Mouse (Mus musculus) heart, adult 2 months (tissue): ENCODE data around the gene Extl1. TPM values are rescaled to one million over a fixed set of nuclear protein-coding genes. Genes with fewer than 3 reads are reported as not detected.

ENCODE experiments used
- DNase-seq, 2 experiments: peaks; one replicate each; pipeline ENCODE4 v3.0.0; 2021
- H3K27ac ChIP-seq: fragments of 200-600 bp; 2 replicates; pipeline ENCODE4 v1.8.1; 2022
- H3K27me3 ChIP-seq: fragments of 200-500 bp; 2 replicates; pipeline ENCODE4 v1.6.1; 2012; ENCODE audit warnings: mild to moderate bottlenecking, low read length, inconsistent platforms, mixed read lengths; ENCODE audit not compliant: control insufficient read depth, insufficient read depth
- H3K36me3 ChIP-seq: fragments of 200-500 bp; 2 replicates; pipeline ENCODE4 v1.6.1; 2012; ENCODE audit warnings: low read length, inconsistent platforms; ENCODE audit not compliant: control insufficient read depth, insufficient read depth
- H3K4me1 ChIP-seq: fragments of 200-500 bp; 2 replicates; pipeline ENCODE4 v1.6.1; 2011; ENCODE audit warnings: low read length; ENCODE audit not compliant: control insufficient read depth, insufficient read depth
- H3K4me3 ChIP-seq: fragments of 200-600 bp; 2 replicates; pipeline ENCODE4 v1.8.1; 2022
- H3K79me2 ChIP-seq: fragments of 200-500 bp; replicated peaks from 2 replicates; pipeline ENCODE4 v1.6.1; 2012; ENCODE audit warnings: mild to moderate bottlenecking, inconsistent platforms, low read length, moderate library complexity, mixed read lengths; ENCODE audit not compliant: control insufficient read depth, insufficient read depth
- H3K9ac ChIP-seq: fragments of 200-500 bp; 2 replicates; pipeline ENCODE4 v1.6.1; 2012; ENCODE audit warnings: low read depth, mild to moderate bottlenecking, control low read depth, inconsistent platforms, low read length, mixed read lengths
- CTCF ChIP-seq: fragments of 200-600 bp; IDR thresholded peaks from 2 replicates; pipeline ENCODE4 v1.8.1; 2022; ENCODE audit warnings: antibody characterized with exemption, mild to moderate bottlenecking, moderate library complexity
- EP300 ChIP-seq: fragments of 200-500 bp; IDR thresholded peaks from 2 replicates; pipeline ENCODE4 v1.6.1; 2011; ENCODE audit warnings: low read depth, low read length, control low read depth; ENCODE audit not compliant: insufficient read depth
- POLR2A ChIP-seq: fragments of 200-500 bp; IDR thresholded peaks from 2 replicates; pipeline ENCODE4 v1.6.1; 2011; ENCODE audit warnings: mild to moderate bottlenecking, low read depth, low read length, control low read depth; ENCODE audit not compliant: insufficient read depth
- WGBS: fragments of 180-500 bp; shearing (Covaris S2); methylation state at CpG from one replicate; pipeline ENCODE4 v1.1.7; 2018; 5-methylcytosine and 5-hydroxymethylcytosine counted together
- intact Hi-C: fragments of 180-260 bp; cut with DNase I; formaldehyde crosslinking; loops from one replicate; pipeline ENCODE4 v1.15.1; 2025
- polyA plus RNA-seq: library from polyadenylated mRNA; depleted of rRNA; stranded (reverse); fragments of >200 nt; gene quantifications from 2 replicates; pipeline ENCODE4 v1.2.3, GENCODE M21; 2012
- total RNA-seq, 2 experiments: library from RNA; stranded (reverse); gene quantifications; 2 replicates each; pipeline ENCODE4 v1.2.3; 2021

Gene Extl1
- total and polyA plus RNA-seq, 3 experiments: 18.0 to 23.7 (median 19.6) TPM

GRCm38 (mm10) chr4:134359649-134360048 is 24.0 kb downstream of the Extl1 start:
- no peak overlapping the region for H3K9ac ChIP-seq
- no peak for DNase-seq
- no peaks in the 10 kb centered on the region for H3K27me3 ChIP-seq
- no peaks in the 10 kb centered on the region for H3K79me2 ChIP-seq
- TF ChIP-seq EP300 (no peak), POLR2A (no peak), CTCF (no peak)
- WGBS: 87% methylated on average over 6 of the region's 6 CpGs
- H3K4me3 ChIP-seq: no peak overlapping the region
- no peaks in the 10 kb centered on the region for H3K36me3 ChIP-seq
- H3K4me1 ChIP-seq: peaks cover 9% of the 10 kb centered on the region
- intact Hi-C loops: loop anchor here (5.0 kb wide), 1 partner anchor 97 kb away; no protein-coding TSS in a partner anchor
- H3K27ac ChIP-seq: no peak overlapping the region

- Histone ChIP-seq H3K4me1 (peaks cover 9% of the 10 kb centered on the region), H3K79me2 (no peaks in the 10 kb centered on the region), H3K4me3 (no peak overlapping the region), H3K27ac (no peak overlapping the region), H3K27me3 (no peaks in the 10 kb centered on the region), H3K9ac (no peak overlapping the region), H3K36me3 (no peaks in the 10 kb centered on the region)
- 50% methylated on average over 17 of the region's 17 CpGs for WGBS
- intact Hi-C loops: loop anchor here (2.0 to 5.0 kb wide), 2 partner anchors 65 to 95 kb away; no protein-coding TSS in a partner anchor
- TF ChIP-seq EP300 (no peak), POLR2A (no peak), CTCF (no peak)
- DNase-seq: no peak
Observed at GRCm38 (mm10) chr4:134357461-134357771, 26.2 kb downstream of the Extl1 start.

GRCm38 (mm10) chr4:134356591-134357460 is 26.8 kb downstream of the Extl1 start:
- H3K79me2 ChIP-seq: no peaks in the 10 kb centered on the region
- 23% methylated on average over 22 of the region's 22 CpGs for WGBS
- no peaks in the 10 kb centered on the region for H3K36me3 ChIP-seq
- H3K4me3 ChIP-seq: no peak overlapping the region
- DNase-seq: peak; percentile 69 to 81
- peak; percentile 100 for TF ChIP-seq CTCF
- peak; percentile 42; the same call in 1 of the 2 replicates for TF ChIP-seq EP300
- TF ChIP-seq POLR2A: no peak
- intact Hi-C loops: loop anchor here (1.0 to 5.0 kb wide), 3 partner anchors 42 to 95 kb away; partner anchors contain the start of gene Trim63
- H3K9ac ChIP-seq: no peak overlapping the region
- no peaks in the 10 kb centered on the region for H3K27me3 ChIP-seq
- peaks cover 9% of the 10 kb centered on the region for H3K4me1 ChIP-seq
- peak overlapping the region; percentile 47 for H3K27ac ChIP-seq

DNA sequence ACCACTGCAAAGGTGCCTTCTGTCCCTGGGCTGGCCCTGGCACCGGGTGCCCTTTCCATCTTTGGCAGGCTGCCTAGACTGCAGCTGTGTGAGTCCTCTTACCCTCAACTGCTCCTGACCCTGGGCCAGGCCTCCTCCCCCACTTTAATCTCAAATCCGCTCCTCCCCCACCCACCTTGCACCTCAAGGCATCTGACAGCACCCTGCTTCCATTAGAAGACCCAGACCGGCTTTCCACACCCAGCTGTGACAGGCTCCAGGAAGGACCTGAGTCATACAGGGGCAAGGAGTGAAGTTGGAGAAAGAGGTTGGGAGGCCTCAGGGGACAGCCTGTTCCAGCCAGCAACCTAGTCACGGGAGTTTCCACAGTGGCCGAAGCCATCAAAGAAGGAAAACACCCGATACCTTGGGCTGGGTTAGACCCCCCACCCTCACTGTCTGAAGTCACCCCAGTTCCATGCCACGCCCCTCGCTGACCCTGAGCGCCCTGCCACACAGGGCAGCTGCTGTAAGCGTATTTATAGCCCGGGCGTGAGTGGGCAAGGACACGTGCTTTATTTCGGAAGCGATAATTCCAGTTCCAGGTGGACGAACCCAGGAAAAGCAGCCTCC is 27.7 kb downstream of the Extl1 start:
- Histone ChIP-seq H3K27me3 (no peaks in the 10 kb centered on the region), H3K27ac (peak overlapping the region; percentile 47), H3K36me3 (no peaks in the 10 kb centered on the region), H3K79me2 (no peaks in the 10 kb centered on the region), H3K9ac (no peak overlapping the region), H3K4me3 (no peak overlapping the region), H3K4me1 (peaks cover 8% of the 10 kb centered on the region)
- DNase-seq: peak; percentile 72 to 83
- WGBS: 16% methylated on average over 16 of the region's 16 CpGs
- intact Hi-C loops: loop anchor here (1.0 to 5.0 kb wide), 3 partner anchors 41 to 94 kb away; partner anchors contain the start of gene Trim63
- TF ChIP-seq EP300: peak; percentile 71; the same call in 1 of the 2 replicates
- TF ChIP-seq POLR2A: no peak

DNA sequence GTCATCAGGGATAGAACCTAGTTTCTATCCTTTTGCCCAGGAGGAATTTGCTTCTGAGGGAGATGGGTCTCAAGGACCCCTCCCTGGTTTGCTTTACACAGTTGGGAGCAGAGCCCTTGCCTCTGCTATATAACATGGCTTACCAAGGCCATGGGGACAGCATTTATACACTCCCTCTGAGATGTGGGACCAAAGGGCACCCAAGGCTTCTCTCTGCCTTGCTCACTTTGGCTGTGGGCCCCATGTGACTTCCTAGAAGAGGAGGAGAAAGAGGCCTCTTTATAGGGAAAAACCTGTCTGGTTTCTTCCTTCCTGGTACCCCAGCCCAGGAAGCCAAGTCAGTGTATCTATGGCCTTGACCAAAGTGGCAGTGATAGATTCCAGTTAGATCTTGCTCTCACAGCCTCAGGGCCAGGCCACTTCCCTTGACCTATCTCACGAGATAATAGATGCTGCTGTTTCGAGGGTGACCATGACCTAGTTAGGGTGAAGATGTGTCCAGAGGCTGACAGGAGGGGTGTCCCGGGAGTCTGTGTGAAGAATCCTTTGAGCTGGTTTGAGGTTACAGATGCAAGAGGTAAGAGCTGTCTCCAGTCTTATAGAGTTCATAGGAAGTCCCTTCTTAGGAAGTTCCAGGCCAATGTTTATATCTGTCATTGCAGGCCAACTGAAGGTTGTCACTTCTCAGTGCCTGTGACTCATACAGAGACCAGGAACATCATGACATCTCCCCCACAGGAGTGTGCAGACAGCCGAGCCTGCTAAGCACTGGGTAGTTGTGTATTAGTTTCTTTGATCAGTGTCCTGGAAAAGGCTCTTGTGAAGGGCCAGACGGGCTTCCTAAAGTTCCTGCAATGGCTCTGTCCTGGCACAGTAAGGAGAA is 29.9 kb downstream of the Extl1 start:
- H3K4me3 ChIP-seq: no peak overlapping the region
- no peaks in the 10 kb centered on the region for H3K36me3 ChIP-seq
- intact Hi-C loops: no loop called here
- peaks cover 8% of the 10 kb centered on the region for H3K4me1 ChIP-seq
- H3K79me2 ChIP-seq: no peaks in the 10 kb centered on the region
- H3K27ac ChIP-seq: no peak overlapping the region
- 49% methylated on average over 5 of the region's 5 CpGs for WGBS
- H3K27me3 ChIP-seq: no peaks in the 10 kb centered on the region
- no peak for DNase-seq
- TF ChIP-seq CTCF: no peak
- no peak for TF ChIP-seq POLR2A
- TF ChIP-seq EP300: no peak
- H3K9ac ChIP-seq: no peak overlapping the region
